Mouse (Mus musculus) CH12.LX (cell line): ENCODE measurements at regions not wholly inside any gene's neighbourhood (a gene's known extent, or its start where the extent isn't known, plus 50 kb on each side); places are given as distances from the start of the nearest gene placed in this dataset.

Source experiments
- DNase-seq: peaks from one replicate; pipeline ENCODE4 v3.0.0-alpha.2; 2013; ENCODE audit errors: extremely low read depth
- H3K27ac ChIP-seq: 2 replicates; pipeline ENCODE4 v1.5.1; 2012; ENCODE audit warnings: low read depth, mild to moderate bottlenecking, control low read depth, moderate library complexity; ENCODE audit not compliant: insufficient read depth
- H3K27me3 ChIP-seq: replicated peaks from 2 replicates; pipeline ENCODE3; 2012; ENCODE audit warnings: inconsistent platforms
- H3K36me3 ChIP-seq, 2 experiments: replicated peaks in 1 of 2; 2 replicates each; pipeline versions ENCODE3 to v1.6.1; 2012; ENCODE audit warnings: inconsistent platforms in 1 of 2, low read length in 1 of 2, mild to moderate bottlenecking in 1 of 2, mixed read lengths in 1 of 2, moderate library complexity in 1 of 2; ENCODE audit not compliant: control insufficient read depth in 1 of 2, insufficient read depth in 1 of 2
- H3K4me1 ChIP-seq, 2 experiments: 2 replicates each; pipeline ENCODE4 v1.6.1; 2012; ENCODE audit warnings: inconsistent platforms in 1 of 2, moderate library complexity in 1 of 2; ENCODE audit not compliant: insufficient read depth in 2 of 2, control insufficient read depth in 1 of 2
- H3K4me2 ChIP-seq: 2 replicates; pipeline ENCODE4 v1.6.1; 2012; ENCODE audit warnings: low read depth, mild to moderate bottlenecking, control low read depth; ENCODE audit not compliant: poor library complexity, insufficient read depth, severe bottlenecking
- H3K4me3 ChIP-seq, 3 experiments: fragments of 150-350 bp in 1 of 3; sonication (generic) in 1 of 3; replicated peaks in 1 of 3; 2 replicates each; pipeline versions ENCODE3 to v1.5.1; 2011 to 2012; ENCODE audit warnings: low read depth in 2 of 3, low read length in 2 of 3, mild to moderate bottlenecking in 2 of 3, moderate library complexity in 2 of 3, control low read depth in 1 of 3, improper control_type of control experiment in 1 of 3, inconsistent platforms in 1 of 3, mixed read lengths in 1 of 3; ENCODE audit not compliant: poor library complexity in 1 of 3
- H3K79me2 ChIP-seq: replicated peaks from 2 replicates; pipeline ENCODE4 v1.6.1; 2012; ENCODE audit warnings: mild to moderate bottlenecking, moderate library complexity; ENCODE audit not compliant: control insufficient read depth, poor library complexity, insufficient read depth, severe bottlenecking; ENCODE audit errors: extremely low read depth
- H3K9ac ChIP-seq: 2 replicates; pipeline ENCODE4 v1.6.1; 2012; ENCODE audit warnings: low read depth, mild to moderate bottlenecking, control low read depth, moderate library complexity; ENCODE audit not compliant: insufficient read depth
- H3K9me3 ChIP-seq: replicated peaks from 2 replicates; pipeline ENCODE3; 2012; ENCODE audit warnings: low read length, inconsistent platforms, mixed read lengths
- CHD1 ChIP-seq: IDR thresholded peaks from 2 replicates; pipeline ENCODE4 v1.6.1; 2012; ENCODE audit warnings: low read depth, low read length, improper control_type of control experiment, inconsistent platforms
- CHD2 ChIP-seq: IDR thresholded peaks from 2 replicates; pipeline ENCODE4 v1.6.1; 2011; ENCODE audit warnings: low read length, improper control_type of control experiment
- CTCF ChIP-seq, 2 experiments: IDR thresholded peaks in 1 of 2; conservative IDR thresholded peaks in 1 of 2; 2 replicates each; pipeline ENCODE4 v1.5.1; 2011 to 2012; ENCODE audit warnings: low read depth in 2 of 2, low read length in 2 of 2, improper control_type of control experiment in 1 of 2, inconsistent platforms in 1 of 2, mild to moderate bottlenecking in 1 of 2, moderate library complexity in 1 of 2
- ELF1 ChIP-seq: IDR thresholded peaks from 2 replicates; pipeline ENCODE4 v1.6.1; 2014; ENCODE audit warnings: low read depth, mild to moderate bottlenecking, inconsistent platforms, low read length, improper control_type of control experiment
- ETS1 ChIP-seq: conservative IDR thresholded peaks from 2 replicates; pipeline ENCODE4 v1.6.1; 2012; ENCODE audit warnings: low read depth, mild to moderate bottlenecking, inconsistent platforms, low read length, improper control_type of control experiment, moderate library complexity
- IRF4 ChIP-seq: IDR thresholded peaks from 2 replicates; pipeline ENCODE4 v1.6.1; 2014; ENCODE audit warnings: low read depth, mild to moderate bottlenecking, inconsistent platforms, low read length, improper control_type of control experiment
- JUN ChIP-seq: IDR thresholded peaks from 2 replicates; pipeline ENCODE4 v1.6.1; 2011; ENCODE audit warnings: low read depth, mild to moderate bottlenecking, low read length, improper control_type of control experiment, moderate library complexity; ENCODE audit not compliant: insufficient read depth
- JUND ChIP-seq: conservative IDR thresholded peaks from 2 replicates; pipeline ENCODE4 v1.6.1; 2011; ENCODE audit warnings: low read depth, low read length, improper control_type of control experiment
- KAT2A ChIP-seq: IDR thresholded peaks from 2 replicates; pipeline ENCODE4 v1.6.1; 2012; ENCODE audit warnings: low read length, improper control_type of control experiment, inconsistent platforms; ENCODE audit not compliant: insufficient replicate concordance
- MAFK ChIP-seq: IDR thresholded peaks from 2 replicates; pipeline ENCODE4 v1.6.1; 2011; ENCODE audit warnings: low read length, improper control_type of control experiment; ENCODE audit not compliant: insufficient replicate concordance
- MAX ChIP-seq: IDR thresholded peaks from 2 replicates; pipeline ENCODE4 v1.6.1; 2011; ENCODE audit warnings: low read length, improper control_type of control experiment
- MAZ ChIP-seq: IDR thresholded peaks from 2 replicates; pipeline ENCODE4 v1.6.1; 2012; ENCODE audit warnings: low read depth, mild to moderate bottlenecking, inconsistent platforms, low read length, improper control_type of control experiment, moderate library complexity
- MEF2A ChIP-seq: IDR thresholded peaks from 2 replicates; pipeline ENCODE4 v1.6.1; 2014; ENCODE audit warnings: low read depth, mild to moderate bottlenecking, inconsistent platforms, low read length, improper control_type of control experiment, borderline replicate concordance
- MYC ChIP-seq: IDR thresholded peaks from 2 replicates; pipeline ENCODE4 v1.6.1; 2011; ENCODE audit warnings: low read depth, mild to moderate bottlenecking, improper control_type of control experiment, low read length
- NRF1 ChIP-seq: IDR thresholded peaks from 2 replicates; pipeline ENCODE4 v1.6.1; 2014; ENCODE audit warnings: low read depth, mild to moderate bottlenecking, inconsistent platforms, low read length, improper control_type of control experiment, moderate library complexity
- PAX5 ChIP-seq: IDR thresholded peaks from 2 replicates; pipeline ENCODE4 v1.6.1; 2012; ENCODE audit warnings: low read length, inconsistent platforms, mixed read lengths
- RAD21 ChIP-seq: IDR thresholded peaks from 2 replicates; pipeline ENCODE4 v1.6.1; 2011; ENCODE audit warnings: low read depth, mild to moderate bottlenecking, low read length, improper control_type of control experiment, moderate library complexity
- SMC3 ChIP-seq: IDR thresholded peaks from 2 replicates; pipeline ENCODE4 v1.6.1; 2011; ENCODE audit warnings: low read depth, low read length, improper control_type of control experiment
- TBP ChIP-seq: conservative IDR thresholded peaks from 2 replicates; pipeline ENCODE4 v1.6.1; 2011; ENCODE audit warnings: low read depth, low read length, improper control_type of control experiment
- TCF12 ChIP-seq: IDR thresholded peaks from 2 replicates; pipeline ENCODE4 v1.6.1; 2014; ENCODE audit warnings: low read depth, mild to moderate bottlenecking, inconsistent platforms, low read length, improper control_type of control experiment
- UBTF ChIP-seq: IDR thresholded peaks from 2 replicates; pipeline ENCODE4 v1.6.1; 2012; ENCODE audit warnings: low read depth, mild to moderate bottlenecking, inconsistent platforms, low read length, improper control_type of control experiment, moderate library complexity
- ZC3H11A ChIP-seq: IDR thresholded peaks from 2 replicates; pipeline ENCODE4 v1.6.1; 2012; ENCODE audit warnings: low read depth, mild to moderate bottlenecking, inconsistent platforms, low read length, improper control_type of control experiment
- ZKSCAN1 ChIP-seq: IDR thresholded peaks from 2 replicates; pipeline ENCODE4 v1.6.1; 2012; ENCODE audit warnings: low read depth, inconsistent platforms, low read length, improper control_type of control experiment, borderline replicate concordance
- ZMIZ1 ChIP-seq: IDR thresholded peaks from 2 replicates; pipeline ENCODE4 v1.6.1; 2012; ENCODE audit warnings: low read depth, mild to moderate bottlenecking, inconsistent platforms, low read length, improper control_type of control experiment
- dilution Hi-C: fragments of 300-500 bp; cut with MboI; formaldehyde crosslinking; loops from 2 replicates; pipeline ENCODE4 v1.14.3; 2020; ENCODE audit warnings: low sequenced_read_pairs; ENCODE audit not compliant: extremely low pct_unique_long_range_greater_than_20kb, extremely low pct_ligation_motif_present
- in situ Hi-C: fragments of 300-500 bp; cut with MboI; formaldehyde crosslinking; loops from 3 replicates; pipeline ENCODE4 v1.14.3; 2019; ENCODE audit warnings: low sequenced_read_pairs, low pct_ligation_motif_present, low pct_unique_long_range_greater_than_20kb, mixed read lengths

GRCm38 (mm10) chr11:17637158-17637557 lies 316.5 kb downstream of the Etaa1 start:
- H3K4me2 ChIP-seq = no peak overlapping the region
- H3K27ac ChIP-seq = no peak overlapping the region
- no peaks in the 10 kb centered on the region for H3K27me3 ChIP-seq
- no peaks in the 10 kb centered on the region for H3K36me3 ChIP-seq
- H3K9ac ChIP-seq = no peak overlapping the region
- DNase-seq = no peak
- H3K4me3 ChIP-seq = no peak overlapping the region
- TF ChIP-seq PAX5 (no peak), MAZ (no peak), IRF4 (no peak), MAX (no peak), MEF2A (no peak), UBTF (no peak), TBP (no peak), MAFK (no peak), ZC3H11A (no peak), JUND (no peak), CTCF (conservative IDR thresholded peaks at IDR 0.05 in 1 of 2, IDR thresholded peaks at IDR 0.05 in 1 of 2; ENCODE audit: low read depth in 2 of 2, low read length in 2 of 2) (no peak), NRF1 (no peak), ZKSCAN1 (no peak), JUN (no peak), MYC (no peak), KAT2A (no peak), TCF12 (no peak), ETS1 (no peak)
- TF ChIP-seq, all 38 proteins: peak for 0
- no peaks in the 10 kb centered on the region for H3K4me1 ChIP-seq
- dilution Hi-C loops (no loop called here), in situ Hi-C loops (no loop called here)
- H3K9me3 ChIP-seq = no peaks in the 10 kb centered on the region
- H3K79me2 ChIP-seq = no peaks in the 10 kb centered on the region

GRCm38 (mm10) chr11:17639922-17640321 lies 313.8 kb downstream of the Etaa1 start:
- dilution Hi-C loops = no loop called here
- peak; percentile 7 for DNase-seq
- Histone ChIP-seq H3K36me3 (no peaks in the 10 kb centered on the region), H3K4me2 (peak overlapping the region; percentile 42; the same call in 1 of the 2 replicates), H3K4me3 (no peak overlapping the region), H3K4me1 (no peaks in the 10 kb centered on the region), H3K9me3 (no peaks in the 10 kb centered on the region), H3K9ac (no peak overlapping the region), H3K79me2 (no peaks in the 10 kb centered on the region), H3K27me3 (no peaks in the 10 kb centered on the region), H3K27ac (no peak overlapping the region)
- in situ Hi-C loops = no loop called here
- TF ChIP-seq IRF4 (0 out of 2 replicates have a peak, but pooled peaks have one; percentile 10), PAX5 (no peak), ZMIZ1 (no peak), CHD1 (no peak), ELF1 (no peak), JUN (0 out of 2 replicates have a peak, but pooled peaks have one; percentile 16), CTCF (conservative IDR thresholded peaks at IDR 0.05 in 1 of 2, IDR thresholded peaks at IDR 0.05 in 1 of 2; ENCODE audit: low read depth in 2 of 2, low read length in 2 of 2) (peak in 1 of 2 experiments; percentile 51; a peak in 2 of 4 replicates), MAFK (no peak), CHD2 (no peak), SMC3 (peak; percentile 30), RAD21 (peak; percentile 39)
